Mouse (Mus musculus): Measurements from ENCODE around the gene Btbd9. TPM values are rescaled to one million over a fixed set of nuclear protein-coding genes. Genes with fewer than 3 reads are reported as not detected.

Btbd9 gene
- total and polyA plus RNA-seq, 2 experiments: 12.7 to 12.8 TPM

DNA sequence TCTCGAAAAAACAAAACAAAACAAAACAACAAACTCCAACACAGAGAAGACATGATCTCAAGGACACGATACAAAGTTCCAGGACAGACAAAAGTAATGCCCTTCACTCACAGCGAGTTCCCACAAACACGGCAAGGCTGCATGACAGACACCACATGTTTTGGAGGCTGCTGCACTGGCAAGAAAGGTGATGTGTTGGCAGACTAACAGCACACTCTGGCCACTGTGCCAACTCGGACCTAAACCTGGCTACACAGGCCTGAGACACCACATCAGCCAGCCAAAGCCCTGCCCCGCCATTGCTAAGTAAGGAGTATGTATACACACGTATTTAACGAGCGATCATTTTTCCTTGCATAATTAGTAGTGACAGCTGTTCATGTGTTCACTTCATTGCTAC lies 123.9 kb downstream of the Btbd9 start:
- H3K4me3 ChIP-seq (ENCODE audit: insufficient read depth, low read depth, low read length): no peak overlapping the region
- no peaks in the 10 kb centered on the region for H3K79me2 ChIP-seq (ENCODE audit: control insufficient read depth, insufficient read depth, low read length)
- no peak overlapping the region for H3K27ac ChIP-seq (replicated peaks; ENCODE audit: insufficient read depth, low read depth, low read length)
- no peak for TF ChIP-seq POLR2A (IDR thresholded peaks at IDR 0.05; ENCODE audit: extremely low read depth, insufficient read depth, low read length)
- no peak for TF ChIP-seq CTCF (IDR thresholded peaks at IDR 0.05; ENCODE audit: low read depth, low read length)
- H3K4me1 ChIP-seq (ENCODE audit: control insufficient read depth, insufficient read depth, low read length): no peaks in the 10 kb centered on the region
- no peak overlapping the region for H3K9ac ChIP-seq (ENCODE audit: low read depth, low read length)
- H3K36me3 ChIP-seq (ENCODE audit: control insufficient read depth, insufficient read depth, low read length): no peaks in the 10 kb centered on the region
- no peaks in the 10 kb centered on the region for H3K27me3 ChIP-seq (ENCODE audit: control insufficient read depth, insufficient read depth, low read length)
- 94% methylated on average over 9 of the region's 9 CpGs for WGBS
- no peak for DNase-seq (ENCODE audit: extremely low read depth, low read depth, low spot score)

DNA sequence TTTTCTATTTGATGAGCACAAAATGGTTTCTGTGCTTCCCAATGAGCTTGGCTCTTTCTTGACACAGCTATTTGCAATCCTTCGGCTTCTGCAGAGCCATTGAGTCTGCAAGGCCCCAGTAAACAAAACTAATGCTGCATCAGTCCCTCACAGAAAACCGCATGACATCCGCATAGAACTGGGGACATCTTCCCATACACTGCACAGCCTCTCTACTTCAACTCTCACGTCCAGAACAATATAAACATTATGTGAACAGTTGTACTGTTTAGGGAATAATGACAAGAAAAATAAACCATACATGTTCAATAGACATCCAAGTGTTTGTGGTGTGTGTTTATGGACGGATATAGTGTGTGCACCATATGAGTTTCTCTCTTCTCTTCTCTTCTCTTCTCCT lies 127.7 kb downstream of the Btbd9 start:
- 90% methylated on average over 5 of the region's 5 CpGs for WGBS
- no peak for TF ChIP-seq POLR2A (IDR thresholded peaks at IDR 0.05; ENCODE audit: extremely low read depth, insufficient read depth, low read length)
- no peak for TF ChIP-seq CTCF (IDR thresholded peaks at IDR 0.05; ENCODE audit: low read depth, low read length)
- H3K4me1 ChIP-seq (ENCODE audit: control insufficient read depth, insufficient read depth, low read length): no peaks in the 10 kb centered on the region

DNA sequence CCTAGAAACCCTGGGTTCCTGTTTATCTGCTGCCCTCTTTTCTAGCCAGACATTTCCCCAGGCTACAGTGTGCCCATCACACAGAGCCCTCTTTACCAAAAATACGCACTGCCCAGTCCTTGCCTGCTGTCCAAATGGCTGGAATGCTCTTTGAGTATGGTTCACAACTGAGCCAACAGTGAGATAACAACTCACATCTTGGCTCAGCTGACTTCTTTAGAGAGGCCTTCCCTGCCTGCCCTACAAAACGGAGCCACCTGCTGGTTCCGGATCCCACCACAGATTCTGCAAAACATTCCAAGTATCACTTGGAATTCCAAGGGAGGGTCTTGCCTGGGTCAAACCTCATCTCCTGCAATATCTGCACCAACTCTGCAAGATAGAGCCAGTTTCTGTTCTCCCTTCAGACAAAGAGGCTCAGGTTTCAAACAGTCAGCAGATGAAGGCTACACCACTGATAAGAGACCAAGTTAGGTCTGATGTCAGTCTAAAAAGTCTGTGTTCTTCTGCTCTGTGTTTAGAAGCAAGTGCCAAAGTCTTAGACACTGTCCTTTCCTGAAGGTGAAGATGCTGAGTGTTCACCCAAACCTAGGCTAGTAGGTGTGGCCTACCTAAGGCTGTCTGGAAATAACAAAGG lies 130.4 kb downstream of the Btbd9 start:
- Histone ChIP-seq H3K9ac (ENCODE audit: low read depth, low read length) (no peak overlapping the region), H3K27ac (replicated peaks; ENCODE audit: insufficient read depth, low read depth, low read length) (no peak overlapping the region), H3K27me3 (ENCODE audit: control insufficient read depth, insufficient read depth, low read length) (no peaks in the 10 kb centered on the region), H3K79me2 (ENCODE audit: control insufficient read depth, insufficient read depth, low read length) (no peaks in the 10 kb centered on the region), H3K4me1 (ENCODE audit: control insufficient read depth, insufficient read depth, low read length) (no peaks in the 10 kb centered on the region), H3K36me3 (ENCODE audit: control insufficient read depth, insufficient read depth, low read length) (peaks cover 2% of the 10 kb centered on the region; the same call in 1 of the 2 replicates), H3K4me3 (ENCODE audit: insufficient read depth, low read depth, low read length) (no peak overlapping the region)
- TF ChIP-seq CTCF (IDR thresholded peaks at IDR 0.05; ENCODE audit: low read depth, low read length) (no peak), POLR2A (IDR thresholded peaks at IDR 0.05; ENCODE audit: extremely low read depth, insufficient read depth, low read length) (no peak)
- 96% methylated on average over 3 of the region's 3 CpGs for WGBS
- no peak for DNase-seq (ENCODE audit: extremely low read depth, low read depth, low spot score)

More for the DNA sequence above, 127.7 kb downstream of the Btbd9 start:
- DNase-seq (ENCODE audit: extremely low read depth, low read depth, low spot score): no peak
- Histone ChIP-seq H3K79me2 (ENCODE audit: control insufficient read depth, insufficient read depth, low read length) (no peaks in the 10 kb centered on the region), H3K4me3 (ENCODE audit: insufficient read depth, low read depth, low read length) (no peak overlapping the region), H3K36me3 (ENCODE audit: control insufficient read depth, insufficient read depth, low read length) (peaks cover 2% of the 10 kb centered on the region; the same call in 1 of the 2 replicates), H3K27me3 (ENCODE audit: control insufficient read depth, insufficient read depth, low read length) (no peaks in the 10 kb centered on the region), H3K9ac (ENCODE audit: low read depth, low read length) (no peak overlapping the region), H3K27ac (replicated peaks; ENCODE audit: insufficient read depth, low read depth, low read length) (no peak overlapping the region)

DNA sequence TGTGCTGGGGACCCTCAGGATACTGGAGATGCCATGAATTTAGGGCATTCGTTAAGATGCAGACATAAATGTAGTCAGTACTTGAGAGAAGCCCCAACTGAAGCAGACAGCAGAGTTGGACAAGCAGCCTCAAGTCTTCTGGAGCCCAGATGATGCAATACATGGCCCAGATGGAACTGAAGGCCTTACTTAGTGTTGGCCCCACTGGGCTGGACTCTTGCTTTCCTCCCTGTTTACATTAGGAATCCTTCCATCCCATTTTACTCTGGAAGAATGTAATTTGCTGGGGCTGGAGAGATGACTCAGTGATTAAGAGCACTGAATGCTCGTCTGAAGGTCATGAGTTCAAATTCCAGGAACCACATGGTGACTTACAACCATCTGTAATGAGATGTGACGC lies 136.6 kb downstream of the Btbd9 start:
- TF ChIP-seq POLR2A (IDR thresholded peaks at IDR 0.05; ENCODE audit: extremely low read depth, insufficient read depth, low read length): no peak
- TF ChIP-seq CTCF (IDR thresholded peaks at IDR 0.05; ENCODE audit: low read depth, low read length): no peak
- Histone ChIP-seq H3K27ac (replicated peaks; ENCODE audit: insufficient read depth, low read depth, low read length) (no peak overlapping the region), H3K27me3 (ENCODE audit: control insufficient read depth, insufficient read depth, low read length) (no peaks in the 10 kb centered on the region), H3K4me3 (ENCODE audit: insufficient read depth, low read depth, low read length) (no peak overlapping the region), H3K79me2 (ENCODE audit: control insufficient read depth, insufficient read depth, low read length) (peaks cover 2% of the 10 kb centered on the region; the same call in 1 of the 2 replicates), H3K9ac (ENCODE audit: low read depth, low read length) (no peak overlapping the region), H3K4me1 (ENCODE audit: control insufficient read depth, insufficient read depth, low read length) (no peaks in the 10 kb centered on the region), H3K36me3 (ENCODE audit: control insufficient read depth, insufficient read depth, low read length) (peaks cover 2% of the 10 kb centered on the region; the same call in 1 of the 2 replicates)
- 85% methylated on average over 3 of the region's 3 CpGs for WGBS
- DNase-seq (ENCODE audit: extremely low read depth, low read depth, low spot score): no peak

DNA sequence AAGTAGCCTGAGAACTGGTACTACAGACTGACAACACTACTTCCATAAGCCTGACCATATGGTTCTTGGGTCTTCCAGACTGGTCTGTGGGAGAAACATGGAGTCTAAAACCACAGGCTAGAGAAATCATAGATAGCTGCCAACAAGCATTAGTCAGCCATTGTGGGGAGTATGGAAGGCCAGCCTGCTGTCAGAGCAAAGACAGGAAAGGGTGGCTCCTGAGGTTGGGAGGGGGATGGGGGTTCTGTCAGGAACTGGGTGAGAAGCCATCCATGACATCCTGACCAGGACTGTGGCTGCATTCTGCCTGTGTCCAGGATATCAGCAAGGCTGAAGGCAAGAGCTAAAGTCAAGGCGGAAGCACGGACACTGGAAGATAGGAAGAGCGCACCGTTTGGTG lies 137.5 kb downstream of the Btbd9 start:
- Histone ChIP-seq H3K27me3 (ENCODE audit: control insufficient read depth, insufficient read depth, low read length) (no peaks in the 10 kb centered on the region), H3K4me1 (ENCODE audit: control insufficient read depth, insufficient read depth, low read length) (no peaks in the 10 kb centered on the region), H3K4me3 (ENCODE audit: insufficient read depth, low read depth, low read length) (no peak overlapping the region), H3K9ac (ENCODE audit: low read depth, low read length) (no peak overlapping the region), H3K27ac (replicated peaks; ENCODE audit: insufficient read depth, low read depth, low read length) (no peak overlapping the region), H3K36me3 (ENCODE audit: control insufficient read depth, insufficient read depth, low read length) (no peaks in the 10 kb centered on the region), H3K79me2 (ENCODE audit: control insufficient read depth, insufficient read depth, low read length) (peaks cover 3% of the 10 kb centered on the region; the same call in 1 of the 2 replicates)
- WGBS: 77% methylated on average over 4 of the region's 4 CpGs
- no peak for DNase-seq (ENCODE audit: extremely low read depth, low read depth, low spot score)
- no peak for TF ChIP-seq POLR2A (IDR thresholded peaks at IDR 0.05; ENCODE audit: extremely low read depth, insufficient read depth, low read length)
- no peak for TF ChIP-seq CTCF (IDR thresholded peaks at IDR 0.05; ENCODE audit: low read depth, low read length)

DNA sequence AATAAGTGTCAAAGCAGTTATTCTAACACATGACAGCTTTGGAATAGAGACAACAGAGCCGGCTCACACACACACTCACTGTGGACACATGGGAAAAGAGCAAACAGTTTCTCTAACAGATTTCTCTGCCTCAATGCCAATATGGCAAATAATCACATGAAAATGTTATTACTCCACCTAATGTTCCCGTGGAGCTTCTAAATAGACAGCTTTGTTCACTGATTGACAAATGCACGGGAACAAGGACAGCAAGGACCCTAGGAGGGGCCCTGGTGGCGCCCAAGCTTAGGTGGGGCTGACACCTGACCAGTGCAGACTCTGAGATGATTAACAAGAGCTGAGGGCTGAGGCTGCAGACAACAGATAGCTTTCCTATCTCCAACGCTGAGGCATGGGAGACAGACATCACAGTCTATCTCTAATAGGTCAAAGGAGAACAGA lies 140.2 kb downstream of the Btbd9 start:
- WGBS: 27% methylated on average over 5 of the region's 5 CpGs
- no peak for DNase-seq (ENCODE audit: extremely low read depth, low read depth, low spot score)
- peaks cover 3% of the 10 kb centered on the region; the same call in 1 of the 2 replicates for H3K79me2 ChIP-seq (ENCODE audit: control insufficient read depth, insufficient read depth, low read length)

More for the DNA sequence above, 140.2 kb downstream of the Btbd9 start:
- no peak for TF ChIP-seq CTCF (IDR thresholded peaks at IDR 0.05; ENCODE audit: low read depth, low read length)
- TF ChIP-seq POLR2A (IDR thresholded peaks at IDR 0.05; ENCODE audit: extremely low read depth, insufficient read depth, low read length): no peak
- Histone ChIP-seq H3K36me3 (ENCODE audit: control insufficient read depth, insufficient read depth, low read length) (no peaks in the 10 kb centered on the region), H3K9ac (ENCODE audit: low read depth, low read length) (no peak overlapping the region), H3K4me3 (ENCODE audit: insufficient read depth, low read depth, low read length) (no peak overlapping the region), H3K27ac (replicated peaks; ENCODE audit: insufficient read depth, low read depth, low read length) (no peak overlapping the region), H3K27me3 (ENCODE audit: control insufficient read depth, insufficient read depth, low read length) (no peaks in the 10 kb centered on the region), H3K4me1 (ENCODE audit: control insufficient read depth, insufficient read depth, low read length) (no peaks in the 10 kb centered on the region)
